Mouse (Mus musculus) cerebellum, adult 11 months (tissue): ENCODE results near the gene 4930449I24Rik.
"Not testable (repeated sequence)": the region's sequence is repeated elsewhere in the genome, so short reads cannot be mapped to it uniquely, and the experiment has no call there.

Experiments
- DNase-seq: peaks from one replicate; pipeline ENCODE4 v3.0.0; 2022

4930449I24Rik gene

DNA sequence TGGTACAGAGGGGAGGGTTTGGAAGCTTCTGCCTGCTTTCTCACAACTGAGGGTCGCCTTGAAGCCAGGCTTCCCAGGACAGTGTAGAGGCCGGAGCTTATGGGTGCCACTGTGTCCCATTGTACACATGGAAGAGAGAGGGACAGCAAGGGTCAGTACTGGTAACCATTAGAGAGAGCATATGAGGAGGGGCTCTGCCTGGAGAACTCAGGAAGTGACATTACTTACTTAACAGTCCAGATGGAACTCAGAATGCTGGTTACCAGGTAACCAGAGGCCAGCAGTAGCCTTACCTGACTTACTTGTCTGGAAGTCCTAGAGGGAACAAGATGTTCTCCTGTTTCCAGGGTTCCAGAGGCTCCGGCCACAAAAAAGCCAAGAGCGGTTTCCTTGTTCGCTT, at the start of gene 4930449I24Rik:
4930449I24Rik (plus strand) TSS at position 301 of the 400 bp plus-strand sequence.
- not testable (repeated sequence) for DNase-seq

DNA sequence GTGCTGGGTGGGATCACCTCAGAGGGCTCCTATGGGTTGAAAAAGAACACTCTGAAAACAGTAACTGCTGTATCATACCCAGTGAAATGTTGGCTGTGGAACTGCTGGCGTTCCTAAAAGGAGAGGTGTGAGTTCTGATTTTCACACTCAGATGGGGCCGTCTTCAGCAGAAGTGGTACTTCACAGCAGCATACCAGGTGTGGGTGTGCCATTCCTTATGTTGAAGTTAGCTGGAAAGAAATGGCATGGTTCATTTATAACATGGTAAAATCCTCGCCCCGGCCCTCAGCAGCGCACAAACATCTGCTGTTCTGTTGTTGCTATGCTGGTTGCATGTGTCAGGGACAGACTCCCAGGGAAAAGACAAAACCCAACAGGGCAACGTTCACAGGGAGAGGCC, 48.6 kb upstream of the 4930449I24Rik start:
- no peak for DNase-seq

DNA sequence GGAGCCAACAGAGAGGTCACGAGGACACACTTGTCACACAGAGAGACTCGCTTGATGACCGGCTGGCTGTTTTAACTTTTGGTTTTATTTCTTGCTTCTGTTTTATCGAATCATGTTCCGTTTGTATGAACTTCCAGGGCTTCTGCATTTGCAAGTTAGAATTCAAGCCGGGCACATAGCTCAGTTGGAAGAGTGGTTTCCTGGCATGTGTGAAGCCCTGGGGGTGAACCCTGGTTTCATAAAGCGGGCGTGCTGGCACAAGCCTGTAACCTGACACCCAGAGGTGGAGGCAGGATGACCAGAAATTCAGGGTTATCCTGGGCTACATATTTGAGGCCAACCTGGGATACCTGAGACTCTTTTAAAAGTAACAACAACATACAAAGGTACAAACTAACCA, 40.6 kb upstream of the 4930449I24Rik start:
- no peak for DNase-seq

DNA sequence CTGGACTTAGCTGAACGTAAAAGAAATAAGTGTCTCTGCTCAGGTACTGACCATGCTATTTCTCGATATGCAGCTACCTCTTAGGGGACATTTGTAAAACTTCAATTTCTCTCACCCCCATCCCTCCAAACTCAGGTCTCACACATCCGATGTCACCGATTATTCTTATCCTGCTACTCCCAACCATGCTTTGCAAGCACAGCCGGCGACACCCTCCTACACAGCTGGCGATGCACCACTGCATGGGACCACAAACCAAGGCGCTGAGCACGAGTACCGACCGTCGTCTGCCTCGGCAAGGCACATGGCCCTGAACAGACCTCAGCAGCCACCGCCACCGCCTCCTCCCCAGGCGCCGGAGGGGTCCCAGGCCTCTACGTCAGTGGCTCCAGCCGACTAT, 35.5 kb upstream of the 4930449I24Rik start:
- no peak for DNase-seq

DNA sequence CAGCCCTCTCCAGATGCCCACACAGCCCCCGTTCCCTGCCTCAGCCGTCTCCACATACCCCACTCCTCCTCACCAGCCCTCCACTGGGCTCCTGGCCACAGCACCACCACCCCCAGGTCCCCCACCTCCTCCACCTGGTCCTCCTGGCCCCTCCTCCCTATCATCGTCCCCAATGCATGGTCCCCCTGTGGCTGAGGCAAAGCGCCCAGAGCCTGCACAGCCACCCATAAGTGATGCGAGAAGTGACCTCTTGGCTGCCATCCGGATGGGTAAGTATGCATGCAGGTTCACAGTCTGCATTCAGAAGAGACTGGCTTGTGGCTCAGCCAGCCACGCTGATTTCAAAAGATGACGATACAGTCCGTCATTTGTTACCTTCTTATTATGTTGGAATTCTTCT, 33.9 kb upstream of the 4930449I24Rik start:
- no peak for DNase-seq

DNA sequence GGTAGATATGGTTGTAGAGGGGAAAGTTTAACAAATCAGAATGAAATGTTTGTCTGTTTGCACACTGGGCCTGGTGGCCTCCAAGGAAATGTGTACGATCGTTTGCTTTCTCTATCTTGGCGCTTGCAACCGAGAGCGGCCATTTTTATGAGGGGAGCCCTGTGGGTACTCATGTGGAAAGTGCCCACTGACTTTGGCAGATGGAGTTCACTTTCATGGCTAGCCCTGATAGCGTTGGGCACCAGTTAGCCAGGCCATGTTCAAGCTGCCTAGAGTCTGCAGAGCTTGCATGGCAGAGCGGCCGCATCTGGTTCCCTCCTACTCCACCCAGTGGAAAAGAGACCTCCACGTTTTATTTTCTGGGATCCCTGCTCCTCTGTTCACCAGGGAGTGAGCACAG, 31.4 kb upstream of the 4930449I24Rik start:
- no peak for DNase-seq

DNA sequence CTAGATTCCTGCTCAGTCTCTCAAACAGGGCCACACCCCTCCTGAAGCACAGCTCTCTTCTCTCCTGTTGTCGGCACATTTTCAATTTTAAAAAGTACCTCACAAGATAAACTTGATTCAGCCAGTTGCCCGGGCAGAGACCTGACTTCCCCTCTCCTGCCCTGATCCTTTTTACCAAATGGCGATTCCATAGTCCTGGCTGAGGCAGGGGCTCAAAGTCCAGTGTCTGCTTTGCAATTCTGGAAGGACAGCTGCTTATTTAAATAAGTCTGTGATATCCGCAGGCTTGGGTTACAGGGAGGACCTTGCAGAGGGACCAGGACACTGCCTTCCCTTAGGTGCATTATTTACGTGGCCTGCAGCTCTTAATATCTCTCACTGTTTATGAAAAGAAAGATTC, 30.9 kb upstream of the 4930449I24Rik start:
- no peak for DNase-seq

DNA sequence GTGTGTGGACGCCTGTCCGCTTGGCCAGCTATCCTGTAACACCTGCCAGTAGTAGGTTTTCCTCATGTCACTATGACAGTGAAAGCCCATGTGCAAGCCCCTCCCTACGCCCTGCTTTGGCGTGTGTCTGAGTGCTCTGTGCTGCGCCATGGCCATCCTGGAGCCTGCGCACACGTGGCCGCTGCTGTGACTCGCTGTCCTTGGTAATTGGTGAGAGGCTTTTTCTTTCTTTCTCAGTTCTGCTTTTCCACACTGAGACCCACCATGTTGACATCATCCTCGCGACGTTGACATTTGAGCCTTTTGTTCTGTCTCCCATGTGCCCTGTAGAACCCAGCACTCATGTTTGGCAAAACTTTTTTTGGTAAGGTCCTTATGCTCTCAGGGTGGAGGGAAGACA, 30.4 kb upstream of the 4930449I24Rik start:
- DNase-seq, result no peak

DNA sequence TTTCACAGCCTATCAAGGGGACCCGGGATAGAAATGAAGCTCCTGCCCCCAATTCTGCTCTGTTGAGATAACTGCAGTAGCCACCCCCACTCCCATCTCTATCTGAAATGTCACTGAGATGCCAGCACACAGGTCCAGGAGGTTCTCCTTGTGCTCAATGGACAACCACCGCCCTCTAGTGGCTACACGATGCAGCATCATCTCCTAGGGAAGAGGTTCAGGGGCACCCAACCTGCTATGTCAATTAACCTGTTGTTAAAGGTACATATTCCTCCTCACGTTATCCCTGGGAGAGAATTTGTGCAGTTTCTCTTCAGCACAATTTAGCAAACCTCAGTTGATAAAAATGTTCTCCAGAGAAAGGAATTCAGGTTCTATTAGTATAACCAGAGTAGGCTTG, 22.6 kb upstream of the 4930449I24Rik start:
- DNase-seq, result peak; percentile 52

DNA sequence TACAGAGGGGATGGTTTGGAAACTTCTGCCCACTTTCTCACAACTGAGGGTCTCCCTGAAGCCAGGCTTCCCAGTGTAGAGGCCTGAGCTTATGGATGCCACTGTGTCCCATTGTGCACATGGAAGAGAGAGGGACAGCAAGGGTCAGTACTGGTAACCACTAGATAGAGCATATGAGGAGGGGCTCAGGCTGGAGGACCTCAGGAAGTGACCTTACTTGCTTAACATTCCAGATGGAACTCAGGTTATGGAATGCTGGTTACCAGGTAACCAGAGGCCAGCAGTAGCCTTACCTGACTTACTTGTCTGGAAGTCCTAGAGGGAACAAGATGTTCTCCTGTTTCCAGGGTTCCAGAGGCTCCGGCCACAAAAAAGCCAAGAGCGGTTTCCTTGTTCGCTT, 20.5 kb upstream of the 4930449I24Rik start, which contains the start of gene Gm6408:
Gm6408 (plus strand) TSS at position 301 of the 400 bp plus-strand sequence.
- DNase-seq, result not testable (repeated sequence)

DNA sequence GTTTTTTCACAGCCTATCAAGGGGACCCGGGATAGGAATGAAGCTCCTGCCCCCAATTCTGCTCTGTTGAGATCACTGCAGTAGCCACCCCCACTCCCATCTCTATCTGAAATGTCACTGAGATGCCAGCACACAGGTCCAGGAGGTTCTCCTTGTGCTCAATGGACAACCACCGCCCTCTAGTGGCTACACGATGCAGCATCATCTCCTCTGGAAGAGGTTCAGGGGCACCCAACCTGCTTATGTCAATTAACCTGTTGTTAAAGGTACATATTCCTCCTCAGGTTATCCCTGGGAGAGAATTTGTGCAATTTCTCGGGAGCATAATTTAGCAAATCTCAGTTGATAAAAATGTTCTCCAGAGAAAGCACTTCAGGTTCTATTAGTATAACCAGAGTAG, 13.2 kb upstream of the 4930449I24Rik start:
- peak; percentile 29 for DNase-seq

DNA sequence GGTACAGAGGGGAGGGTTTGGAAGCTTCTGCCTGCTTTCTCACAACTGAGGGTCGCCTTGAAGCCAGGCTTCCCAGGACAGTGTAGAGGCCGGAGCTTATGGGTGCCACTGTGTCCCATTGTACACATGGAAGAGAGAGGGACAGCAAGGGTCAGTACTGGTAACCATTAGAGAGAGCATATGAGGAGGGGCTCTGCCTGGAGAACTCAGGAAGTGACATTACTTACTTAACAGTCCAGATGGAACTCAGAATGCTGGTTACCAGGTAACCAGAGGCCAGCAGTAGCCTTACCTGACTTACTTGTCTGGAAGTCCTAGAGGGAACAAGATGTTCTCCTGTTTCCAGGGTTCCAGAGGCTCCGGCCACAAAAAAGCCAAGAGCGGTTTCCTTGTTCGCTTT, 11.1 kb upstream of the 4930449I24Rik start, which contains the start of gene Gm6370:
Gm6370 (plus strand) TSS at position 301 of the 400 bp plus-strand sequence.
- DNase-seq, result not testable (repeated sequence)

DNA sequence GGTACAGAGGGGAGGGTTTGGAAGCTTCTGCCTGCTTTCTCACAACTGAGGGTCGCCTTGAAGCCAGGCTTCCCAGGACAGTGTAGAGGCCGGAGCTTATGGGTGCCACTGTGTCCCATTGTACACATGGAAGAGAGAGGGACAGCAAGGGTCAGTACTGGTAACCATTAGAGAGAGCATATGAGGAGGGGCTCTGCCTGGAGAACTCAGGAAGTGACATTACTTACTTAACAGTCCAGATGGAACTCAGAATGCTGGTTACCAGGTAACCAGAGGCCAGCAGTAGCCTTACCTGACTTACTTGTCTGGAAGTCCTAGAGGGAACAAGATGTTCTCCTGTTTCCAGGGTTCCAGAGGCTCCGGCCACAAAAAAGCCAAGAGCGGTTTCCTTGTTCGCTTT, 11.6 kb downstream of the 4930449I24Rik start, which contains the start of gene Gm3402:
Gm3402 (plus strand) TSS at position 301 of the 400 bp plus-strand sequence.
- DNase-seq, result not testable (repeated sequence)

DNA sequence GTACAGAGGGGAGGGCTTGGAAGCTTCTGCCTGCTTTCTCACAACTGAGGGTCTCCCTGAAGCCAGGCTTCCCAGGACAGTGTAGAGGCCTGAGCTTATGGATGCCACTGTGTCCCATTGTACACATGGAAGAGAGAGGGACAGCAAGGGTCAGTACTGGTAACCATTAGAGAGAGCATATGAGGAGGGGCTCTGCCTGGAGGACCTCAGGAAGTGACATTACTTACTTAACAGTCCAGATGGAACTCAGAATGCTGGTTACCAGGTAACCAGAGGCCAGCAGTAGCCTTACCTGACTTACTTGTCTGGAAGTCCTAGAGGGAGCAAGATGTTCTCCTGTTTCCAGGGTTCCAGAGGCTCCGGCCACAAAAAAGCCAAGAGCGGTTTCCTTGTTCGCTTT, 23.3 kb downstream of the 4930449I24Rik start, which contains the start of gene Gm3404:
Gm3404 (plus strand) TSS at position 301 of the 400 bp plus-strand sequence.
- not testable (repeated sequence) for DNase-seq

DNA sequence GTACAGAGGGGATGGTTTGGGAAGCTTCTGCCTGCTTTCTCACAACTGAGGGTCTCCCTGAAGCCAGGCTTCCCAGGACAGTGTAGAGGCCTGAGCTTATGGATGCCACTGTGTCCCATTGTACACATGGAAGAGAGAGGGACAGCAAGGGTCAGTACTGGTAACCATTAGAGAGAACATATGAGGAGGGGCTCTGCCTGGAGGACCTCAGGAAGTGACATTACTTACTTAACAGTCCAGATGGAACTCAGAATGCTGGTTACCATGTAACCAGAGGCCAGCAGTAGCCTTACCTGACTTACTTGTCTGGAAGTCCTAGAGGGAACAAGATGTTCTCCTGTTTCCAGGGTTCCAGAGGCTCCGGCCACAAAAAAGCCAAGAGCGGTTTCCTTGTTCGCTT, 35.1 kb downstream of the 4930449I24Rik start, which contains the start of gene Gm3409:
Gm3409 (plus strand) TSS at position 301 of the 400 bp plus-strand sequence.
- DNase-seq, result not testable (repeated sequence)
